Mouse (Mus musculus) CH12F3 (cell line): ENCODE measurements around the gene Zfyve9.

Experiments
- in situ Hi-C: fragments of 300-500 bp; cut with MboI; formaldehyde crosslinking; loops from 2 replicates; pipeline ENCODE4 v1.14.3; 2020; ENCODE audit warnings: low sequenced_read_pairs

Gene Zfyve9

GRCm38 (mm10) chr4:108724102-108724501 is 56.5 kb downstream of the Zfyve9 start:
- in situ Hi-C loops = no loop called here

DNA sequence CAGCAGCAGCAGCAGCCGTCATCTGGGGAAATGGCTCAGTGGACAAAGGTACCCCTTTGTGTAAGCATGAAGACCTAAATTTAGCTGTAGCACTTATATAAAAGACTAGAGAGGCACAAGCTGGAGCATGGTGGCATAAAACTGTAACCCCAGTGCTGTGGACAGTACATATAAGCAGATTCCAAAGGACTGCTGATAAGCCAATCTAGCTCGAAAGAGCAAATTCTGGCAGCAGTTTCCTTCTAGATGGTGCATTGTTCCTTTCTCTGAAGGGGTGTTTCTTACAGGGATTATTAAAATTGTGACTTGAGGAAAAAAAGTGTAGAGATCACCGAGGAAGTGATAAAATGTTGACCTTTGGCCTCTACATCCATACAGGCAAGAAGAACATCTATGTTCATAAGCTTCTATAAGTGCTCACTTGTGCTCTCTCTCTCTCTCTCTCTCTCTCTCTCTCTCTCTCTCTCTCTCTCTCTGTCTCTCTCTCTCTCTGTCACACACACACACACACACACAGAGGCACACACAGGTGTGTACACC is 59.3 kb downstream of the Zfyve9 start:
- in situ Hi-C loops = no loop called here

GRCm38 (mm10) chr4:108719349-108719748 is 61.2 kb downstream of the Zfyve9 start, which contains the start of gene 3110021N24Rik:
Gene 3110021N24Rik, plus strand, starts transcription at chr4:108719649.
- in situ Hi-C loops = no loop called here

GRCm38 (mm10) chr4:108708209-108708608 is 72.4 kb downstream of the Zfyve9 start:
- in situ Hi-C loops = no loop called here

DNA sequence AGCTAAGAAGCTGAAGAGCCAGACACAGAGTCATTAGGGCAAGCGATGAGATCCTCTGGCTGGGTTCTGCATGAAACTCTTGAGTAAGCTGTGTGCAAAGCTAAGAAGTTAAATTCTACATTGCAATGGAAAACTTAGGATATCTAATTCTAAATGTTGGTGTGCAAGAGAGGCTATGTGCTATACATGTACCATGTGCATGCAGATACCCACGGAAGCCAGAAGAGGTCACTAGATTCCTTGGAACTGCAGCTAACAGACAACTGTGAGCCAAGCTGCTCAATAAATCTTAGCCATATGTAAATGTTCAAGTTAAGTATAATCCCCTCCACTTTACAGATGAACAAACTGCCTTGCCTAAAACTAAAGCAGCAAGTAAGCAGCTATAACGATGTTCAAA is 83.7 kb downstream of the Zfyve9 start:
- in situ Hi-C loops = loop anchor here (25.0 kb wide), 1 partner anchor 290 kb away; no protein-coding TSS in a partner anchor

DNA sequence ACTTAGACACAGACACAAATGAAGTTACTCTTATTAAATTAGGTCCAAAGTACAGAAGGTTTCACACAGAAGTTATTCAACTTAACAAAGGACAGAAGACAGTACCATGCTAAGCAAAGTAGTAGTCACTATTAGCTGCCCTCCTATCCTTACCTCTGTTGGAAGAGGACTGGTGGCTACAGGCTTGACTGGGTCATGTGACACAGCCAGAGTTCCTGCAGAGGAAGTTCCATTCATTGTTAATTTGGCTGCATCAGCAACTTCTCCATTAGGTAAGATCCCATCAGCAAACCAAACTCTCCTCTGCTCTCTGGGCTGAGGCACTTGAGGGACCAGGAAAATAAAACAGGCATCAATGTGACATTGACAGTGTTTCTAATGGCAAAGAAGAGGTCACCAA is 89.1 kb downstream of the Zfyve9 start:
- in situ Hi-C loops = loop anchor here (25.0 kb wide), 1 partner anchor 296 kb away; no protein-coding TSS in a partner anchor

GRCm38 (mm10) chr4:108690479-108690878 is 90.1 kb downstream of the Zfyve9 start:
- in situ Hi-C loops = loop anchor here (25.0 kb wide), 1 partner anchor 297 kb away; no protein-coding TSS in a partner anchor

DNA sequence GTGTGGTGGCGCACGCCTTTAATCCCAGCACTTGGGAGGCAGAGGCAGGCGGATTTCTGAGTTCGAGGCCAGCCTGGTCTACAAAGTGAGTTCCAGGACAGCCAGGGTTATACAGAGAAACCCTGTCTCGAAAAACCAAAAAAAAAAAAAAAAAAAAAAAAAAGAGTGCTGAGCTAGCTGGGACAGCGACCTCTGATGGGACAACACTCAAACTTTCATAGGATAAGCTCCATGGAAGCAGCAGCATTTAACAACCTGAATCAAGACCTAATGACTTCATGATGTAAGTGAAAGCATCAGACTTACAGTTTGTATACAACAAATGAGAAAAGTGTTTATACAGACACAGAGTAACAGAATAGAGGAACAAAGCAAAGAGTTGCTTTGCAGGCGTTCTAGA is 93.5 kb downstream of the Zfyve9 start:
- in situ Hi-C loops = loop anchor here (25.0 kb wide), 1 partner anchor 300 kb away; no protein-coding TSS in a partner anchor

DNA sequence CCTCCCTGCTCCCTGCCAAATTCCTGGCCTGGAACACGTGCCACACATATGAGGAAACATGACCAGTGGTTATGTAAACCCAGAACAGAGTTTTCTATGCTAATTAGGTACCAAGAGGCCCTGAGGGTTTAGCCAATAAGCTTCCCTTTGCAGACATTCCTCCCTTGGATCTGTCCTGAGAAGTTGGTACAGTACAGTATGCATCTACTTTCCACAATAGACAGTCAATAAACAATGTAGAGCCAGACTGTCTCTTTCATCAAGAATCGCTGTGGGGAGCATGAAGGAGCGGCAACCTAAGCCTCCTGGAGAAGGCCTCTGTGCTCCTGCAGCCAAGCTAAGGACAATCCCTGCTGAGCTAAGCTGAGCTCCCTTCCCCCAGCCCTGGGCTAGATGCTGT is 94.4 kb downstream of the Zfyve9 start:
- in situ Hi-C loops = loop anchor here (25.0 kb wide), 1 partner anchor 301 kb away; no protein-coding TSS in a partner anchor

- in situ Hi-C loops = no loop called here
These were observed 116.2 kb downstream of the Zfyve9 start for GRCm38 (mm10) chr4:108664407-108664806.

DNA sequence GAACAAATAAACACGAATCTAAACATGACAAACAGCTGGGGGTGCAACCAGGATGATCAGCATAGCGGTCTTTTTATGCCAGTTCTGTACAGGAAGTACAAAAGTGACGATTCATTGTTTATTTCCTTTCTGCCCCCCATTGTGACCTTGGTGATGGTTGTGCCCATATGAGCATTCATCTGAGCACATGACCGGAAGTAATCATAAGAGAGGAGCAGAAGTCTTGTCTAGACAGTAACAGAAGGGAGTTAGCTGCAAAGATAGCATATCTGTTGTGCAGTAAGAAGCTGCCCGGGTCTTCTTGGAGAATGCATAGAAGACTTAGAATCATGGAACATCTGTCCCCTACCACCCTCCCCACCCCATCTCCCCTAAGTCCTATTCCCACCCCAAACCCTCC is 141.8 kb downstream of the Zfyve9 start:
- in situ Hi-C loops = no loop called here

GRCm38 (mm10) chr4:108637721-108638120 is 142.9 kb downstream of the Zfyve9 start:
- in situ Hi-C loops = no loop called here

DNA sequence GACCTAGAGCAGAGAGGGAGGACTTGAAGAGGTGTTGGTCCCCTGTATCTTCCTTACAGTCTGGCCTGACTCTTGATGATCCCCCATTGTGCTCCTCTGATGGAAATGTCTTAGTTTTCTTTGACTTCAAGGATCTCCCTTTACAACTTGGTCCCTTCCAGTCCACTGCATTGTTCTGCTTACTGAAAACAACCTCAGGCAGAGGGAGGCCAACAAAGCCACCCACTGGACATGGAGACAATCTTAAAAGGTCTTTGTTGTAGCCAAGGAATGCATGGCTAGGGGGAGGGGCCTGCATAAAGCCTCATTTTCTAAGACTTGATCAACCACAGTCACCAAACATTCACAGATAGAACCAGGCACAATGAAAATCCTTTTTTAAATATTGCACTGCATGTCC is 145.5 kb downstream of the Zfyve9 start:
- in situ Hi-C loops = no loop called here

GRCm38 (mm10) chr4:108634696-108635095 is 145.9 kb downstream of the Zfyve9 start:
- in situ Hi-C loops = no loop called here

- in situ Hi-C loops = no loop called here
These were observed 146.9 kb downstream of the Zfyve9 start for GRCm38 (mm10) chr4:108633703-108634102.

GRCm38 (mm10) chr4:108631616-108632015 is 149.0 kb downstream of the Zfyve9 start:
- in situ Hi-C loops = no loop called here

DNA sequence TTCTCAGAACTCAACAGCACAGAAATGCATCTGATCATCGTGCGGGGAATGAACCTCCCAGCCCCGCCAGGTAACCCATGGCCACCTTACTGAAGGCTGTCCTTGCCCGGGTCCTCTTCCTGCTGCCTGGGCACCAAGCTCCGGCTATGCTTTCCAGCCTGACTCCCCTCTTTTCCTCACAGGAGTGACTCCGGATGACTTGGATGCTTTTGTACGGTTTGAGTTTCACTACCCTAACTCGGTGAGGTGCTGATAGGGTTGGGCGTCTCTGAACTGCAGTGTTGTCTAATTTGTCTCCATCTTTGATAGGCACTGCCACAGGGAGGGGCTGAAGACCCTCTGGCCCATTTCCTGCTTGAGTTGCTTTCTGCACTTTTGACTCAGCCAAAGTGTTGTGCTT is 150.5 kb downstream of the Zfyve9 start:
- in situ Hi-C loops = no loop called here

DNA sequence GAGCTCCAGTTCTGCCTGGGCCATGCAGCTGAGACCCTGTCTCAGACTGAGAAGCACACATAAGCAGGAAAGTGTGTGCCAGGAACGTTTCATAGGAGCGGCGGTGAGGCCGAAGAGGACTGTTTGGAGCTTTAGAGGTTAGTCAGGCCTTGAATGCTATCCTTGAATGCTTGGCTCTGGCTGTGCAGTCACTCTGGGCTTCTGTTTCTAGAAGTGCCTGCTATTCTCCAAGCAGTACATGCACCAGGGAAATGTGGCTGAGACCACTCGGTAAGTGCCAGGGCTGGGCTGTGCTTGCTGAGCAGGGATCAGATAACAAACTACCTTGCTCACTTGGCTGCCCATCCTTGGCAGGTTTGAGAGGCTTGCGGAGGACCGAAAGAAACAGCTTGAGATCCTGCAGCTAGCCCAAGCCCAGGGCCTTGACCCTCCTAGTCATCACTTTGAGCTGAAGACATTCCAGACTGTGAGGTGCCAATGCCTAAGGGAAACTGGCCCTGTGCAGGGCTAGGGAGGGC is 151.2 kb downstream of the Zfyve9 start:
- in situ Hi-C loops = no loop called here

DNA sequence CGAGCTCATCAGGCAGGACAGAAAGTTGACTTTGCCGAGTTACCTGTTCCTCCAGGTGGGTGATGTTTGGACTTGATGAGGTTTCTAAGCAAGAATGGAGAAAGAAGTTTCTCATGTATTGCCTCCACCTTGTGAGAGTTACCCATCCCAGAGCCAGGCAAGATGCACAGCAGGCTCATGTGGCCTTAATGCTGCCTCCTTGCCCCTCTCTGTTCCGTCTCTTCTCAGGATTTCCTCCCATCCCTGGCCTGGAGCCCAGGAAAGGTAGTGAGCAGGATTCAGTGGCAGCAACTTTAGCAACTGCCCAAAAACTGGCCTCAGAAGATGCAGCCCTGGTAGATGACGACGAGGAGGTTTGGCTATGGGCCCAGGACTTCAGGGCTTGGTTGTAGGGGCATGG is 153.5 kb downstream of the Zfyve9 start:
- in situ Hi-C loops = no loop called here

DNA sequence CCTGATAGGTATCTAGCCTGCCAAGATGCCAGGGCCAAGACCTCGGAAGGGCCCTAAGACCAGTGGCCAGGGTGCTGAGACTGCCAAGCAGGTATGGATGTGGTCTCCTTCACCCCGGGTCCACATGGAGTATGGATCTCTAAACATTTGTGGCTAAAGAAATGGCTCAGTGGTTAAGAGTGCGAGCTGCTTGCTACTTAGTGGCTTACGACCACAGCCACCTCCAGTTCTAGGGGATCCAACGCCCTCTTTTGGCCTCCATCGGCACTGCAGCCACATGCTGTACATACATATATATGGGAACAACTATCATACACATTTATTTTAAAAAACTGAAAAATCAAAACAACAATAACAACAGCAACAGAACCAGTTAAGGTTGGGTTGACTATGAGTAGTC is 159.1 kb downstream of the Zfyve9 start:
- in situ Hi-C loops = no loop called here

DNA sequence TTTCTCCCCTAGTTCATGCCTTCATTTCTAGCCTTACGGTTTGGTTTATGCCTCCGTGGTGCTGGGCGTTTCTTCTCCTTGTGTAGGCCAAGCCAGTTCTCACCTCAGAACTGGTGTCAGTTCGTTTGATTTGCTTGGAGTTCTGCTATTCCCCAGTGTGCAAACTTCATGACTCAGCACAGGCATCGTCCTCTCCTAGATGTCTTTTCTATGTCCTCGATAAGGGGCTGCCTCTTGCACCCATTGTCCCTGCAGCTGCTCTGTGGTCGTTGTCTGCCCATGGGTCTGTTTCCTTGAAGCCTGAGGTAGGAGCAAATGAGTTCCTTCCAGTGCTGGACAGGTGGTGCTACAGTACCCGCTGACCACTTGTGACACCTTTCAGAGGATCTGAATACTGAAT is 160.1 kb downstream of the Zfyve9 start:
- in situ Hi-C loops = no loop called here

- in situ Hi-C loops = no loop called here
These were observed 160.8 kb downstream of the Zfyve9 start, which contains the start of gene Cc2d1b for GRCm38 (mm10) chr4:108619587-108620341. Gene Cc2d1b, plus strand, starts transcription at chr4:108619940.
